Mouse (Mus musculus) layer of hippocampus, adult 2 months (tissue): ENCODE results near the gene Foxn2. TPM values are rescaled to one million over a fixed set of nuclear protein-coding genes. Genes with fewer than 3 reads are reported as not detected.

Experiments
- DNase-seq, 2 experiments: peaks; one replicate each; pipeline ENCODE4 v3.0.0; 2022; ENCODE audit warnings: low spot score in 2 of 2
- H3K27ac ChIP-seq: fragments of 200-600 bp; 2 replicates; pipeline ENCODE4 v1.8.1; 2022
- H3K4me3 ChIP-seq: fragments of 200-600 bp; 2 replicates; pipeline ENCODE4 v1.8.1; 2022; ENCODE audit warnings: mild to moderate bottlenecking
- CTCF ChIP-seq: fragments of 200-600 bp; conservative IDR thresholded peaks from 2 replicates; pipeline ENCODE4 v1.8.1; 2022; ENCODE audit warnings: antibody characterized with exemption, mild to moderate bottlenecking, moderate library complexity
- long read RNA-seq, 2 experiments: library from polyadenylated mRNA; stranded (forward); transcript quantifications; one replicate each; pipeline ENCODE4 v2.0.0; 2021; ENCODE audit warnings: borderline mapping rate in 2 of 2
- total RNA-seq, 2 experiments: library from RNA; stranded (reverse); gene quantifications; 2 replicates each; pipeline ENCODE4 v1.2.3; 2021

The Foxn2 gene
- 10 to 100 TPM; 24.7 to 26.3 TPM for total RNA-seq
- long read RNA-seq, experiment 1, full-length matches to known transcripts = 3 of 10 reads
- long read RNA-seq, experiment 1, partial matches to known transcripts = 5 of 10 reads
- long read RNA-seq, experiment 1, other reads (novel, unspliced or antisense) = 2 of 10 reads
- long read RNA-seq, experiment 2, full-length matches to known transcripts = 8 of 18 reads
- long read RNA-seq, experiment 2, partial matches to known transcripts = 8 of 18 reads
- long read RNA-seq, experiment 2, other reads (novel, unspliced or antisense) = 2 of 18 reads

DNA sequence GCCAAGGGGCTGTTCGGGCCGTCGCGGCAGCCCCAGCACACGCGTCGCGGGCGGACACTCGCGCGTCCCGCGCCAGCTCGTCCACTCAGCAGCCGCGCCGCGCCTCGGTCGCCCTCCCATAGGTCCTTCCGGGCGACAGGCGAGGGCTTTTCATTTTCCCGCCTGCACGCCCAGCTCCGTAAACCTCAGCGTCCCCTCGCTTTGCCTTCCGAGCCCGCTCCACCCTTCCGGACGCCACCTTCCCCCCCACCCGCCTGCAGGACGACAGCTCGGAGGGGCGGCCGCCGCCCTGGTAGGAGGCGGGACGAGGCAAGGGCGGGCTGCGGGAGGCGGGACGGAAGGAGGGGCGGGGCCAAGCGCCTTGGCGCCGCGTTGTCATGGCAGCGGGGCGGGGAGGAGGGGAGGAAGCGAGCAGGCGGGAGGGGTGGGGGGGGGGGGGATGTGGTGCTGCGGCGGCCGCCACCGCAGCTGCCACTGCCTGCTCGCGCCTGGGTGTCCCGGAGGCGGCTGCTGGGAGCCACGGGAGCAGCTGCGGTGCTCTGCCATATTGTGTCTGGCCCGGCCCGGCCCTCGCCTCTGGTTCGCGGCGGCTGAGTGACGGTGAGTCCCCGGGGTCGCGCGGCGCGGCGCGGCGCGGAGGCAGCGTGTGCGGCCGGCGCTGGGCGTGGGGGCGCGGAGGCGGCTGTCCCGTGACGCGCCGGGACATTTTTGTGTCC is at the start of gene Foxn2:
Gene Foxn2, plus strand, starts transcription at position 427 of the 716 bp plus-strand sequence.
- peak; percentile 91 for DNase-seq
- TF ChIP-seq CTCF = 0 out of 2 replicates have a peak, but pooled peaks have one; percentile 4
- peak within 1 kb of the TSS; percentile 97 for H3K4me3 ChIP-seq
- H3K27ac ChIP-seq = peak within 1 kb of the TSS; percentile 96

DNA sequence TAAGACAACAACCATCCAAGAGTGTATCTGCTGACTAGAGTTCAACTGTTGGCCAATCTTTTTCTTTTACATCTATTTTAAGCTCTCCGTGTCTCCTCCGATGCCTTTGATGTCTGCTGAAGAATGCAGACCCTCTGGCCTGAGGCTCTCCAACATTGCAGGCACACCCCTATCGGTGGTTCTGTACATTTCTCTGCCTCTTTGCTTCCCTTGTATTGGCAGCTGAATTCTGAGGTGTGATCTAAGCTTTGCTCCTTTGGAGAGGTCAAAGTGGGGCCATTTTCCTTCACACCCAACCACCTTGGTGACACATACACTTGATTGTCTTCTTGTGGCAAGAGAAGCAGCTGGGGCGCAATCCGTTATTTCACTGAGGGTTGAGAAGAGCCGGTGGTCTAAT is 43.0 kb upstream of the Foxn2 start:
- no peak for DNase-seq
- Histone ChIP-seq H3K4me3 (no peak overlapping the region), H3K27ac (no peak overlapping the region)
- TF ChIP-seq CTCF = no peak

DNA sequence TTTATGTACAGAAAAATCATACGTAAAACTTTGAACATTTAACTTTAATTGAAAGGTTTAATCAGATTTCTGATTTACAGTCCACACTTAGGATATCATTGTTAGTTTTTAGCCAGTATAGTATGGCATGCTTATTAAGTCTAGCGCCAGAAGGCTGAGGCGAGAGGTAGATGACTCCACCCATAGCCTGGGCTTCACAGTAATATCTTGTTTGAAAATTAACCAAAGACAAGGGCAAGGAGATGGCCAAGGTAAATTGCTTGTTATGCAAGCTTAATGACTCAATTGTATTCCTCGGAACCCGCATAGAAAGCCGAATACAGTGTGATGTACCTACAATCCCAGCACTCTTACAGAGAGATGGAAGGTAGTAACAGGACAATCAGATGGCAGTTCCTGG is 42.4 kb upstream of the Foxn2 start:
- no peak for TF ChIP-seq CTCF
- DNase-seq = no peak
- Histone ChIP-seq H3K27ac (no peak overlapping the region), H3K4me3 (no peak overlapping the region)

DNA sequence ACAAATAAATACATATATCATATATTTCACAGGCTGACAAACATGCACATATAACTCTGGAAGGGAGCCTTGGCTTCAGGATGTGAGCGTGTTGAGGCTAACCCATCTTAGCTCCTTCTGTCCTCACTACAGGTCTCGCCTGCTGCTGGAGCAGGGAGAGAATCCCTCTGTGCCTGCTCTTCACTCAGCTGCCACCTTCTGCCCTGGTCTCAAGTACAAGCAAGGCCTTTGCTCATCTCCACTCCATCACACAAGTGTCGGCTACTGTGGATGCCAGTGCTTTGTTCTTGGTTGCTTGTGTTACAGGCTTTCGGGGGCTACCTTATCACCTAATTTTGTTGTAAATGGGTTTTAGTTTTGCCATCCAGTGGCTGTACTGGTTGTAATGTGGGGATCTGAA is 41.7 kb upstream of the Foxn2 start:
- DNase-seq = no peak
- no peak overlapping the region for H3K27ac ChIP-seq
- no peak overlapping the region for H3K4me3 ChIP-seq
- TF ChIP-seq CTCF = no peak

DNA sequence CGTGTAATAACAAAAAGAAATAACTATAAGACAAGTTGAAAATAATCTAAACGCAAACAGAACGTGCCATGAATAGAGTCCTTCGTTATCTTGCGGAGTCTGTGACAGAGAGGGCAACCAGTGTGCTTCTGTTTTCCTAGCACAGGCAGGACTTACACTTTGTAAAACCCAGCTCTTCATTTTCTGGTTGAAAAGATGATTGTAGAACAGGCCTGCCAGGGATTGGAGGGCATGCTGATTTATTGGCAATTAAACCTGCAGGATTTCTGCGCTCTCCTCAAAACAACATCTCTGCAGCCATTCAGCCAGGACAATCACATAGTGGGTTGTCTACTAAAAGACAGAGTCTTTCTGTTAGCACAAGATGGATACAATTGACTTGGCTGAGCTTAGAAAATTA is 40.4 kb upstream of the Foxn2 start:
- no peak for TF ChIP-seq CTCF
- DNase-seq = no peak
- no peak overlapping the region for H3K27ac ChIP-seq

DNA sequence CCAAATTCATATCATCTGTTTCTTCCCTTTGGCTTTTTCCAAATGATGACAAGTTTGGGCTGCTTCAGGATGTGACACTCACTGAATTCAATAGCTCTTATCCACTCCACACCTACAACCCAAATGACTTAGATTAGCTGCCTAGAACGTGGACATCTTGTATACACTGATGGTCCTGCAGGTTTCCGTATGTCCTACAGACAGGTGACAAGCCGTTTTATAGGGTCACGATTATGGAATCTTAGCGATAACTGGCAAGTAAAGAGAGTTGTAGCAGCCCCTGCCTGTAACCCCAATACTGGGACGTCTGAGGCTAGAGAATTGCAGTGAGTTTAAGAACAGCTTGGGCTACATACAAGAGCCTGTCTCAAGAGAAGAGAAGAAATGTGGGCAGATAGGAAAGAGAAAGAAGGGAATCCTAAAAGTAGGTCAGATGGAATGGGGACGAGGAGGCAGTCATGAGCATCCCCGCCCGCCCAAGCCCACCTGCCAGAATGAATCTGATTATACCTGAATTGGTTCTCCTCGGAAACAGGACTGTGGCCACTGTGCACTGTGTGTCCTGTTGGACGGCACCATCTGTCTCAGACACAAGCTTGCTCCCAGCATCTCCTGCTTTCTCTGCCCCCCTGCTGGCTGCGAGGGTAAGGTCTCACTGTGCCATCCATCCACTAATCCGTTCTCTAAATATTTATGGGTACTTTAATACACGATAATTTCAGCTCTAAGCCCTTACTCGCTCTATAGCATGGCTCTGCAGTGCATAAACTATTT is 39.6 kb upstream of the Foxn2 start:
- TF ChIP-seq CTCF = peak; percentile 42
- H3K27ac ChIP-seq = no peak overlapping the region
- no peak overlapping the region for H3K4me3 ChIP-seq
- DNase-seq = no peak

More for the DNA sequence above, 40.4 kb upstream of the Foxn2 start:
- no peak overlapping the region for H3K4me3 ChIP-seq

DNA sequence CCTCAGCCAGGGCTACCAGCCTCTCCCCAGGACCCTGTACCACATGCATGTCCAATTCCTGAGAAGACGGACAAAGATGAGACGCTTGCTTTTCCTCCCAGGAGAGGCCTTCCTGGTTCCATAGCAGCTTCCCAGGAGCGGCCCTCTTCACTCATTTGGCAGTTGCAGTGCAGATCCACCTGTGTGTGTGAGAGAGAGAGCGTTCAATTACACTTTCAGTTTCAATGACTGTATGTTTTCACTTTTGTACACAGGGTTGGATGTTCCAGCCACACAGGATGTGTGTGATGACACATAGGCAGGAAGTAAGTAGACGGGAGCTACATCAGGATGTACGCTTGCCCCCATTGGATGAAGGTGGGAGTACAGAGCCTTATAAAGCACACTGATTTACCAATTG is 37.2 kb upstream of the Foxn2 start:
- no peak overlapping the region for H3K27ac ChIP-seq
- no peak for TF ChIP-seq CTCF
- no peak for DNase-seq

DNA sequence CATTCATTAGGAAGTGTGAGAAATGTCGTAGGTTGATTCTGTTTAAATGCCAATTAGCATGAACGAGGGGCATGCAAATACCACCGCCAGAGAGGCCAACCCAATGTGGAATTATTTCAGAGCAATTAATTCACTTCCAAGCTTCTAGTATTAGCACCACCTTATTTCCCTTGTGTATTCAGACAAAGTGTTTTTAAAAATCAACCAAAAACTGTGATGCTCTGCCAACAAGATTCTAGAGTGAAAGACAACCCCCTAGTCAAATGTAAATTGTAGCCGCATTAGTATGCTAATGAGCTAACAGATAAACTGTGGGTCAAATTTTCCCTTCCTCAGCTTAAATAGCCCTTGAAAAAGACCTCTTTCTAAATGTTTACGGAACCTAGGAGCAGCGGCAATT is 36.0 kb upstream of the Foxn2 start:
- H3K27ac ChIP-seq = no peak overlapping the region
- H3K4me3 ChIP-seq = peak overlapping the region; percentile 26
- no peak for DNase-seq
- no peak for TF ChIP-seq CTCF

More for the DNA sequence above, 37.2 kb upstream of the Foxn2 start:
- H3K4me3 ChIP-seq = no peak overlapping the region

DNA sequence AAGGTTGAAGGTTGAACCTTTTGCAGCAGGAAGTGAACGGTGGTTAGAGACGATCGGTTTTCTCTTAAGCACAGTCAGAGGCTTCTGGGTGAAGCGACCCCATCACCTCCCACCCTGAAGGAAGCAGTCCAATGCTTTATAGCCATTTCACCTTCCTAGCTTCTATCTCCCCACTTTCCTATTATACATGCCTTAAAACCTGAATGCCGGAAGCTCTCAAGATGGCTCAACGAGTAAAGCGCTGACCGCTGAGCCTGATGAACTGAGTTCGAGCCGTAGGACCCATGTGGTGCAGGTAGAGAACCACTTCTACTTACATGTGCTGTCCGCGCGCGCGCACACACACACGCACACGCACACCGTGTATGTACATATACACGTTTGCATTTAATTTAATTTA is 35.4 kb upstream of the Foxn2 start:
- DNase-seq = no peak
- TF ChIP-seq CTCF = no peak
- Histone ChIP-seq H3K27ac (no peak overlapping the region), H3K4me3 (peak overlapping the region; percentile 26)

DNA sequence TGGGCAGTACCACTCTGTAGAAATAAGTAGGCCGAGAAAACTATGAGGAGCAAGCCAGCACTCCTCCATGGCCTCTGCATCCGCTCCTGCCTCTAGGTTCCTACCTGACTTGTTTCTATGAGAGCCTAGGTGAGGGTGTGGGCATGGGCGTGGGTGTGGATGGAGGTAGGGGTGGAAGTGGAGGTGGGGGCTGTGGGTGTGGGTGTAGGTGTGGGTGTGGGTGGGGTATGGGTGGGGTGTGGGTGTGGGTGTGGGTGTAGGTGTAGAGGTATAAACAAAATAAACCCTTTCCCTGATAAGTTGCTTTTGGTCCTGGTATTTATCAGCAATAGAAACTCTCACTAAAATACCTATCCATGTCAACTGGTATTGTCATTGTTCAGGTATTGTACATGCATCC is 30.8 kb upstream of the Foxn2 start:
- DNase-seq = no peak
- no peak for TF ChIP-seq CTCF
- H3K4me3 ChIP-seq = no peak overlapping the region
- H3K27ac ChIP-seq = no peak overlapping the region

DNA sequence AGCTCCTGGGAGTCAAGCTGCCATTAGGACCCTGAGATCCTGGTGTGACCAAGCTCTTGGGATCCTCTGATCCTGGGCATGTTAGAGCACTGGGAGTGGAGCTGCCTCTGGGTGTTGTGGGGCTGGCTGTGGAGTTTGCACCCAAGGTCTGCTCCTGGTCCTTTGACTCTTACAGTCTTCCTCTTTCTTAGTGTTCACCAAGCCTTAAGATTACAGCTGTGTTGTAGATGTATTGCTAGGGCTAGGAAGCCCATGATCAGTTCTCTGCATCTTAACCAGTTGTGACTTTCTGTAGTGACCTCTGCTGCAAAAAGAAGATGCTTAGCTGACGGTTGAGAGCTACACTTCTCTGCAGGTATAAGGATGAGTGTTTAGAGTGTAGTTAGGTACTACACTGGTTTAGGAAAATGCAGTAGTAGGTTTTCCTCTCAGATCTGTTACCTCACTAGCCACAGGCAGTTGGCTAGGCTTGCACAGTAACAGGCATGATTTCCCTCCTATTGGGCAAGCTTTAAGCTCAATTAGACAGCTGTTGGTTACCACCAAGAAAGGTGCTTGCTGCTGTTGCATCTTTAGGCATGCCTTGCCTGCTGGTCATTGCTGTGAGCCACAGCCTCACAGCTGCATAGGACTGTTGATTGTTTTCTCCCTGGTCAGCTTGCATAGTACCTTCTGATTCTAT is 27.2 kb upstream of the Foxn2 start:
- Histone ChIP-seq H3K27ac (no peak overlapping the region), H3K4me3 (no peak overlapping the region)
- no peak for TF ChIP-seq CTCF
- no peak for DNase-seq

DNA sequence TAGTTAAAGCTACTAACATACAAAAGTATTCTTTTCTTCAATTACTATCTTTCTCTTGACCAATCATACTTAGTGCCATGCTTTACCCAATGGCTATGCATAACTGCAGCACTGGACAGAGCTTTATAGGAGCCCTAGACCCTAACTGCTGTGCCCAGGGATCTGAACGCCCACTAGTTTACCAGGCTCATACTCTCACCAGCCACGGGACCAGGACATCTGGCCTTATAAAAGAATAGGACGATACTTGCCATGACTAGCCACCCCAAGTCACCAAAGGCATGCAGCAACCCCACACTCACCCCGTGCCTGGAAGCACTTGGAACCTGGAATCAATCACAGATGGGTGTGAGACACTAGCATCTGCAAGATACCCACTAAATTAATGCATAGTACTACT is 20.1 kb upstream of the Foxn2 start:
- Histone ChIP-seq H3K27ac (no peak overlapping the region), H3K4me3 (no peak overlapping the region)
- TF ChIP-seq CTCF = no peak
- no peak for DNase-seq

DNA sequence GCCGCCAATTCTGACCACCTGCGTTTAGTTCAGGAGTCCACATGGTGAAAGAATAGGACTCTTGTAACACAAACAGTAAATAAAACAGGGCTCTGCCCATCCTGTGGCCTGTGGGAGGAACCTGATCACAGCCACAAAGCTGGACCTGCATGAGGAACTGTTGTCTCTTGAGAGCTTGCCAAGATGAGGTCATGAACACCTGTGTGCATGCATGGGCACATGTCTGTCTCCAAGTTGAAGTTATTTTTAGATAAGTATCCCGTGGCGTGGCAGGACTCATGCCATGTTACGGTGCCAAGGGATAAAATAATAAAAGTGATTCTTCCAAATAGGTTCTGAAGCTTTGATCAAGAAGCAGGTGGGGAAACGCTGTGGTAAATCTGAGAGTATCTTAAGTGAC is 19.3 kb upstream of the Foxn2 start:
- no peak overlapping the region for H3K4me3 ChIP-seq
- DNase-seq = no peak
- no peak for TF ChIP-seq CTCF
- H3K27ac ChIP-seq = no peak overlapping the region
